In genomic region chr12:113139908-113140615, GRCm38 (mm10) we compare ENCODE assay signal across 8 mouse cellular contexts. TPM values are rescaled to one million over a fixed set of nuclear protein-coding genes. Genes with fewer than 3 reads are reported as not detected.
DNase-seq lines count a peak whose midpoint lies in the region; ATAC-seq and TF ChIP-seq lines count a peak whose summit lies in the region.

Crip2 (plus strand) TSS chr12:113140236.

- H3K27me3 ChIP-seq in forebrain, embryonic 16.5 days (replicated peaks; ENCODE audit: control insufficient read depth, insufficient read depth, low read length) = no peaks in the 10 kb centered on the region
- H3K27me3 ChIP-seq in liver, postnatal 0 days (ENCODE audit: insufficient read depth, low read length) = peaks cover 31% of the 10 kb centered on the region
- no peaks in the 10 kb centered on the region for H3K27me3 ChIP-seq in neural tube, embryonic 15.5 days (replicated peaks)

- no peaks in the 10 kb centered on the region for H3K9me3 ChIP-seq in forebrain, embryonic 16.5 days (ENCODE audit: control insufficient read depth, low read length)
- H3K9me3 ChIP-seq in liver, postnatal 0 days (ENCODE audit: low read length) = no peaks in the 10 kb centered on the region
- no peaks in the 10 kb centered on the region for H3K9me3 ChIP-seq in neural tube, embryonic 15.5 days (replicated peaks)

- intact Hi-C loops in heart, postnatal 25 days (cut with DNase I) = loop anchor here (2.0 kb wide), 2 partner anchors 15 to 19 kb away; no protein-coding TSS in a partner anchor

- H3K4me2 ChIP-seq in forebrain, embryonic 16.5 days (ENCODE audit: low read length) = peak within 1 kb of the TSS; percentile 84
- H3K4me2 ChIP-seq in liver, postnatal 0 days (ENCODE audit: low read depth, low read length) = peak within 1 kb of the TSS; percentile 87
- peak within 1 kb of the TSS; percentile 60 for H3K4me2 ChIP-seq in neural tube, embryonic 15.5 days

- peak; percentile 98 for DNase-seq in ES-CJ7 (ENCODE audit: low read depth, low spot score)
- DNase-seq in cerebellum, adult 11 months = peak; percentile 43
- DNase-seq in heart, postnatal 25 days (ENCODE audit: low spot score) = peak; percentile 90
- DNase-seq in layer of hippocampus, adult 11-12 months (ENCODE audit: low spot score) = peak; percentile 91
- DNase-seq in liver, postnatal 0 days = peak; percentile 88
- peak; percentile 96 for DNase-seq in thymus, postnatal 0 days (ENCODE audit: low spot score)

- H3K4me3 ChIP-seq in forebrain, embryonic 16.5 days (replicated peaks; ENCODE audit: low read length) = peak within 1 kb of the TSS; percentile 79
- H3K4me3 ChIP-seq in liver, postnatal 0 days (ENCODE audit: low read depth, low read length) = peak within 1 kb of the TSS; percentile 50
- H3K4me3 ChIP-seq in neural tube, embryonic 15.5 days (replicated peaks) = peak within 1 kb of the TSS; percentile 71

- TF ChIP-seq CTCF in liver, postnatal 0 days (IDR thresholded peaks at IDR 0.05; ENCODE audit: low read depth) = peak; percentile 46; the same call in 1 of the 2 replicates

- ATAC-seq in forebrain, embryonic 16.5 days = peak; percentile 87
- peak; percentile 87 for ATAC-seq in liver, postnatal 0 days
- ATAC-seq in neural tube, embryonic 15.5 days (ENCODE audit: low FRiP score) = peak; percentile 86

- no peak for TF ChIP-seq EP300 in liver, postnatal 0 days (IDR thresholded peaks at IDR 0.05; ENCODE audit: low read depth)

- H3K9ac ChIP-seq in forebrain, embryonic 16.5 days (replicated peaks; ENCODE audit: low read depth, low read length) = peak within 1 kb of the TSS; percentile 76
- H3K9ac ChIP-seq in liver, postnatal 0 days (replicated peaks) = peak within 1 kb of the TSS; percentile 56
- peak within 1 kb of the TSS; percentile 59 for H3K9ac ChIP-seq in neural tube, embryonic 15.5 days (replicated peaks)

- peak within 1 kb of the TSS; percentile 84 for H3K27ac ChIP-seq in forebrain, embryonic 16.5 days (ENCODE audit: low read length)
- H3K27ac ChIP-seq in liver, postnatal 0 days (ENCODE audit: low read depth) = peak within 1 kb of the TSS; percentile 74
- H3K27ac ChIP-seq in neural tube, embryonic 15.5 days (replicated peaks) = peak within 1 kb of the TSS; percentile 89

- under 1% methylated on average over 66 of the region's 68 CpGs for WGBS in forebrain, embryonic 16.5 days
- WGBS in liver, postnatal 0 days (ENCODE audit: insufficient replicate concordance) = under 1% methylated on average over 56 of the region's 68 CpGs
- under 1% methylated on average over 68 of the region's 68 CpGs for WGBS in neural tube, embryonic 15.5 days

- peaks cover 31% of the 10 kb centered on the region for H3K36me3 ChIP-seq in forebrain, embryonic 16.5 days (ENCODE audit: control insufficient read depth, insufficient read depth)
- H3K36me3 ChIP-seq in liver, postnatal 0 days (replicated peaks; ENCODE audit: insufficient read depth, low read length) = peaks cover 24% of the 10 kb centered on the region
- H3K36me3 ChIP-seq in neural tube, embryonic 15.5 days = peaks cover 48% of the 10 kb centered on the region

- H3K4me1 ChIP-seq in forebrain, embryonic 16.5 days (replicated peaks; ENCODE audit: control insufficient read depth, insufficient read depth, low read length) = peaks cover 43% of the 10 kb centered on the region
- peaks cover 29% of the 10 kb centered on the region for H3K4me1 ChIP-seq in liver, postnatal 0 days (ENCODE audit: insufficient read depth)
- peaks cover 53% of the 10 kb centered on the region for H3K4me1 ChIP-seq in neural tube, embryonic 15.5 days

RNA-seq across cellular contexts. Expression of gene Crip2, which starts in this region (rescaled TPM):
- 426 and 444 TPM in 2 replicates for polyA plus RNA-seq in forebrain, embryonic 16.5 days (2015; fragmentation: Nextera tagmentation; extraction: Ambion mirVana)
- total RNA-seq in heart, postnatal 25 days (2021) = 1,000 to 10,000 TPM; 1,410 to 1,505 TPM
- polyA plus RNA-seq in liver, postnatal 0 days (2015; fragmentation: Nextera tagmentation; extraction: Ambion mirVana) = 65.1 and 67.4 TPM in 2 replicates
- polyA plus RNA-seq in neural tube, embryonic 15.5 days (2015; fragmentation: Nextera tagmentation; extraction: Ambion mirVana) = 259 and 289 TPM in 2 replicates
- 113 and 122 TPM in 2 replicates for polyA plus RNA-seq in thymus, postnatal 0 days (2015; fragmentation: Nextera tagmentation; extraction: Ambion mirVana)

Comparison
In these comparisons a context has a peak if more than half of its experiments do, and no peak if none do; other contexts are left out.
1. Peak in every context shown above with its lines: DNase-seq, ATAC-seq, H3K4me3 ChIP-seq and H3K27ac ChIP-seq.
2. DNase-seq: peak in every context shown above with its lines; median percentile 98 in ES-CJ7; 96 in thymus, postnatal 0 days; 91 in layer of hippocampus, adult 11-12 months; 90 in heart, postnatal 25 days; 88 in liver, postnatal 0 days; 43 in cerebellum, adult 11 months.